Mouse (Mus musculus) frontal cortex, adult (tissue): ENCODE results near the gene Stat5b.

ENCODE experiments used
- ATAC-seq: cut with Nextera tagmentation; 2 replicates; pipeline ENCODE4 v1.9.2; 2017; ENCODE audit warnings: mild to moderate bottlenecking, moderate library complexity, mixed read lengths; ENCODE audit not compliant: low TSS enrichment

The Stat5b gene

GRCm38 (mm10) chr11:100865618-100866017 is 15.1 kb upstream of the Stat5b start:
- no peak for ATAC-seq

GRCm38 (mm10) chr11:100863141-100863540 is 12.6 kb upstream of the Stat5b start:
- no peak for ATAC-seq

GRCm38 (mm10) chr11:100861836-100862235 is 11.3 kb upstream of the Stat5b start:
- ATAC-seq = no peak

GRCm38 (mm10) chr11:100861335-100861734 is 10.8 kb upstream of the Stat5b start:
- no peak for ATAC-seq

GRCm38 (mm10) chr11:100860198-100861048 is 9.9 kb upstream of the Stat5b start:
- ATAC-seq = no peak; the same call in 1 of the 2 replicates

GRCm38 (mm10) chr11:100859579-100860075 is 9.1 kb upstream of the Stat5b start:
- ATAC-seq = no peak

GRCm38 (mm10) chr11:100858935-100859578 is 8.5 kb upstream of the Stat5b start, which contains the start of gene Stat5a:
Gene Stat5a, plus strand, starts transcription at chr11:100859351.
- ATAC-seq = no peak

GRCm38 (mm10) chr11:100857960-100858359 is 7.4 kb upstream of the Stat5b start:
- no peak for ATAC-seq

- ATAC-seq = no peak
Measured at GRCm38 (mm10) chr11:100855178-100855577, 4.7 kb upstream of the Stat5b start.

- ATAC-seq = no peak
Measured at GRCm38 (mm10) chr11:100854268-100854667, 3.7 kb upstream of the Stat5b start.

- no peak for ATAC-seq
Measured at GRCm38 (mm10) chr11:100853018-100853417, 2.5 kb upstream of the Stat5b start.

- no peak for ATAC-seq
Measured at GRCm38 (mm10) chr11:100852088-100852487, 1.6 kb upstream of the Stat5b start.

GRCm38 (mm10) chr11:100850778-100851528 is 429 bp upstream of the Stat5b start:
- ATAC-seq = peak; percentile 31; the same call in 1 of the 2 replicates

- no peak for ATAC-seq
Measured at GRCm38 (mm10) chr11:100849456-100850037, 977 bp downstream of the Stat5b start.

GRCm38 (mm10) chr11:100848789-100849379 is 1.6 kb downstream of the Stat5b start:
- no peak for ATAC-seq

- no peak for ATAC-seq
Measured at GRCm38 (mm10) chr11:100848080-100848479, 2.4 kb downstream of the Stat5b start.

- ATAC-seq = no peak
Measured at GRCm38 (mm10) chr11:100847572-100847971, 3.0 kb downstream of the Stat5b start.

- ATAC-seq = no peak
Measured at GRCm38 (mm10) chr11:100845793-100846192, 4.7 kb downstream of the Stat5b start.

GRCm38 (mm10) chr11:100844121-100844520 is 6.4 kb downstream of the Stat5b start:
- no peak for ATAC-seq

- ATAC-seq = no peak
Measured at GRCm38 (mm10) chr11:100843070-100843669, 7.4 kb downstream of the Stat5b start.

- no peak for ATAC-seq
Measured at GRCm38 (mm10) chr11:100842025-100842424, 8.5 kb downstream of the Stat5b start.
